Mouse (Mus musculus): ENCODE measurements at regions not wholly inside any gene's neighbourhood (a gene's known extent, or its start where the extent isn't known, plus 50 kb on each side); places are given as distances from the start of the nearest gene placed in this dataset.
"Not testable (repeated sequence)": the region's sequence is repeated elsewhere in the genome, so short reads cannot be mapped to it uniquely, and the experiment has no call there.

DNA sequence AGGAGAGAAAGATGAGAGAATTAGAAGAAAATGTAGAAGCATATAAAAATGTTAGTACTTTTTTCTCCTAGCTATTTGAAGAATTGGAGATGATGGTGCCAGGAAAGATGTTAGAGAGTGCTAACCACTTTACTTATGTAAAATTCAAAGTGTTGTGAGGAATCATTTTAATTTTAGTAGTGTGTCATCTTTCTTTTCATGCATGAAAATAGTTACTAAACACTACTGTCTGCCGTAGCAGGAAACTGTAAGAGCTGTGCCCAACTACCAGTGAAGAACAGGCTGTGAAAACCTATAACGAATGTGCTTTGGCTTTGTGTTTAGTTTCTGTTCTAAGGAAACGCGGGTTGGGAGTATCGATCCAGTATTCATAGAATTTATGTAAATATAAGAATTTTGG is 403.1 kb downstream of the Zpld1 start:
- H3K27me3 ChIP-seq (ENCODE audit: control insufficient read depth, insufficient read depth, low read length): no peaks in the 10 kb centered on the region
- H3K4me1 ChIP-seq (ENCODE audit: control insufficient read depth, insufficient read depth, low read length): no peaks in the 10 kb centered on the region
- no peak overlapping the region for H3K4me2 ChIP-seq (ENCODE audit: low read depth)
- no peaks in the 10 kb centered on the region for H3K9me3 ChIP-seq (ENCODE audit: control insufficient read depth, low read length)
- H3K36me3 ChIP-seq (ENCODE audit: control insufficient read depth, insufficient read depth, low read length): no peaks in the 10 kb centered on the region
- H3K9ac ChIP-seq (ENCODE audit: low read length): no peak overlapping the region
- DNase-seq (ENCODE audit: low spot score) (no peak), ATAC-seq (ENCODE audit: insufficient read depth, low FRiP score, low TSS enrichment) (no peak)
- H3K27ac ChIP-seq (ENCODE audit: low read depth, low read length): no peak overlapping the region
- no peak overlapping the region for H3K4me3 ChIP-seq (ENCODE audit: low read depth, low read length)
- 94% methylated on average over 5 of the region's 5 CpGs for WGBS

DNA sequence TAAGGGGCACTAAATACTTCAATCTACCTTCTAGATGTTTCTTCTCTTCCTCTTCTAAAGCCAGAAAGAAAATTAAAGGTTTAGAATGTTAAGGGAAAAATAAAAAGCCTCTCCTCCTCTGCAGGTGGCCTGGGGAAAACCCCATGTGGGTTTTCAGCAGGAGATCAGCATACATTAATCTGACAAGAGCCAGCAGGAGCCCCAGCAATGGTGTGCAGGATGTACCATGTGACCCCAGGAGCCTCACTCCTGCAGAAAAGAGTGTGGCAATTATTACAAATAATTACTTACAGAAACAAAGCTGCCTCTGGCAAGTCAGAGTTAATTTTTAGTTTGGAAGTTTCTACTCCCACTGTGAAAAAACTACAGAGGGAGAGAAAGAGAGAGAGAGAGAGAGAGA is 440.4 kb downstream of the Zpld1 start:
- no peak overlapping the region for H3K9ac ChIP-seq (ENCODE audit: low read length)
- H3K27me3 ChIP-seq (ENCODE audit: control insufficient read depth, insufficient read depth, low read length): no peaks in the 10 kb centered on the region
- H3K4me1 ChIP-seq (ENCODE audit: control insufficient read depth, insufficient read depth, low read length): no peaks in the 10 kb centered on the region
- no peak overlapping the region for H3K27ac ChIP-seq (ENCODE audit: low read depth, low read length)
- H3K36me3 ChIP-seq (ENCODE audit: control insufficient read depth, insufficient read depth, low read length): no peaks in the 10 kb centered on the region
- no peak for DNase-seq (ENCODE audit: low spot score)
- no peak overlapping the region for H3K4me2 ChIP-seq (ENCODE audit: low read depth)
- ATAC-seq (ENCODE audit: insufficient read depth, low FRiP score, low TSS enrichment): 0 out of 2 replicates have a peak, but pooled peaks have one; percentile 42
- no peaks in the 10 kb centered on the region for H3K9me3 ChIP-seq (ENCODE audit: control insufficient read depth, low read length)
- no peak overlapping the region for H3K4me3 ChIP-seq (ENCODE audit: low read depth, low read length)

DNA sequence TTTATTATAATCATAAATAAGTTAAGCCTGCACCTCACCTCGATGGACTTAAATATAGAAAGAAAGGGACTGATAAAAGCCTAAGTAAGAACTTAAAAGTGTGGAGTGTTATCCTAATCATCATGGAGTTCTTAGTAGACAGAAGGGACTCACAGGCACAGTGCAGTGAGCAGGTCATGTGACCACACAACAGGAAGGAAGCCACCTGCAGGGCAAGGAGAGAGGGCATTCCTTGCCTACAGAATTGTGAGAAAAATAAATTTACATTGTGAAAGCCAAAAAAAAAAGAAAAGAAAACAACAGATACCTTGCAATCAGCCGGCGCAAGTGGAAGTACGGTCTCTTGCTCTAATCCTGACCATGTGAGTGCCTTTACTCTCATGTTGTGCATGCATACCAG is 454.8 kb downstream of the Zpld1 start:
- not testable (repeated sequence) for H3K4me3 ChIP-seq (ENCODE audit: low read depth, low read length); H3K4me2 ChIP-seq (ENCODE audit: low read depth); DNase-seq (ENCODE audit: low spot score); H3K9ac ChIP-seq (ENCODE audit: low read length); H3K9me3 ChIP-seq (ENCODE audit: control insufficient read depth, low read length); H3K36me3 ChIP-seq (ENCODE audit: control insufficient read depth, insufficient read depth, low read length); H3K27me3 ChIP-seq (ENCODE audit: control insufficient read depth, insufficient read depth, low read length); ATAC-seq (ENCODE audit: insufficient read depth, low FRiP score, low TSS enrichment); H3K4me1 ChIP-seq (ENCODE audit: control insufficient read depth, insufficient read depth, low read length); H3K27ac ChIP-seq (ENCODE audit: low read depth, low read length)
- 89% methylated on average over 3 of the region's 4 CpGs for WGBS
